Mouse (Mus musculus) spleen, adult 2 months (tissue): ENCODE data around the gene Ngfr.

Experiments used
- CTCF ChIP-seq: fragments of 200-500 bp; IDR thresholded peaks from 2 replicates; pipeline ENCODE4 v1.5.1; 2011; ENCODE audit warnings: mild to moderate bottlenecking, inconsistent platforms; ENCODE audit not compliant: insufficient read depth, insufficient read length, insufficient replicate concordance; ENCODE audit errors: extremely low read depth
- POLR2A ChIP-seq: fragments of 200-500 bp; IDR thresholded peaks from 2 replicates; pipeline ENCODE4 v1.6.1; 2011; ENCODE audit warnings: low read depth, low read length, inconsistent platforms

- TF ChIP-seq CTCF, result no peak
- TF ChIP-seq POLR2A, result no peak
These were observed 9.2 kb upstream of the Ngfr start for GRCm38 (mm10) chr11:95596704-95597103.
